Mouse (Mus musculus): ENCODE data around the gene Otop2. TPM values are rescaled to one million over a fixed set of nuclear protein-coding genes. Genes with fewer than 3 reads are reported as not detected.
A peak's percentile ranks its signal among the peaks of the same experiment; 100 is the strongest.

Gene Otop2
- polyA plus RNA-seq, 1 experiment from 2014 or later, result not detected

DNA sequence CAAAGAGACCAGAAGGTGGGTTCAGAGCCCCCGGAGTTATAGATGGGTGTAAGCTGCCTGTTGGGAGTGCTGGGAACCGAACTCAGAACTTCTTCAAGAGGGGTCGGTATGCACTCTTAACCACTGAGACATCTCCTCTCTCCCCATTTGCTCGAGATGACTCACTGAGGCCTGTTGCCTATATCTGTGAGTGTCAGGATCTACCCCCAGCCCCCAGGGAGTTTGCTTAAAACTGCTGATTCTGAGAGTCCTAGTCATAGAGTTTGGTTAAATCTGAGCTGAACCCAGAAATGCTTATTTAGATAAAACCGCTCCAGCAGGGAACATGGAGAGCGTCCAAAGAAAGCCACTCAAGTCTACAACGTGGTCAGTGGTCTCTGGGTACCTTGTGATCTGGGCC lies 32.8 kb upstream of the Otop2 start:
- H3K36me3 ChIP-seq (ENCODE audit: control insufficient read depth, insufficient read depth, low read length), result no peaks in the 10 kb centered on the region
- H3K4me3 ChIP-seq (ENCODE audit: low read depth, low read length), result no peak overlapping the region
- no peak overlapping the region for H3K27ac ChIP-seq (ENCODE audit: low read depth, low read length)
- no peaks in the 10 kb centered on the region for H3K27me3 ChIP-seq (ENCODE audit: control insufficient read depth, insufficient read depth, low read length)
- H3K9ac ChIP-seq (ENCODE audit: low read length), result no peak overlapping the region
- no peaks in the 10 kb centered on the region for H3K9me3 ChIP-seq (ENCODE audit: control insufficient read depth, low read length)
- 87% methylated on average over 7 of the region's 7 CpGs for WGBS
- no peak for ATAC-seq (replicated peaks; ENCODE audit: low FRiP score)
- H3K4me1 ChIP-seq (replicated peaks; ENCODE audit: control insufficient read depth, insufficient read depth, low read length), result peaks cover 15% of the 10 kb centered on the region
- H3K4me2 ChIP-seq (ENCODE audit: low read depth, low read length, severe bottlenecking), result no peak overlapping the region
- no peak for DNase-seq (ENCODE audit: low spot score)

DNA sequence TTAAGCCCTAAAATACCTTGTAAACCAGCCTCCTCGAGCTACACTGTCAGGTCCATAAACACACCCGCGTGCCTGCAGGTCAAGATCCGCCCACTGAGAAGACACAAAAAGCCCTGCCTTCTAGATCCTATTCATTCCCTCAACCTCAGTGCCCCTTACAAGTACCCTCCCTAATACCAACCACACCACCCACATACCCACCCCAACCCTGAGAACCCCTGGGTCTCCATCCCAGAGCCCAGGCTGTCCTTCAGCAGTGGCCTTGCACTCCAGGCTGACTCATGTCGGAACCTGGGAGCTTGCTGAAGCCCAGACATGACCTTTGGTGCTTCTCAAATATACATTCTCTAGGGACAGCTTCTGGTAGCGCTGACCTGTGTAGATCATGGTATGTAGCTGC lies 32.2 kb upstream of the Otop2 start:
- H3K4me1 ChIP-seq (replicated peaks; ENCODE audit: control insufficient read depth, insufficient read depth, low read length), result peaks cover 15% of the 10 kb centered on the region
- ATAC-seq (replicated peaks; ENCODE audit: low FRiP score) (no peak), DNase-seq (ENCODE audit: low spot score) (no peak)
- 94% methylated on average over 6 of the region's 6 CpGs for WGBS
- no peak overlapping the region for H3K9ac ChIP-seq (ENCODE audit: low read length)
- no peak overlapping the region for H3K27ac ChIP-seq (ENCODE audit: low read depth, low read length)
- H3K4me2 ChIP-seq (ENCODE audit: low read depth, low read length, severe bottlenecking), result no peak overlapping the region
- no peak overlapping the region for H3K4me3 ChIP-seq (ENCODE audit: low read depth, low read length)
- H3K9me3 ChIP-seq (ENCODE audit: control insufficient read depth, low read length), result no peaks in the 10 kb centered on the region
- H3K36me3 ChIP-seq (ENCODE audit: control insufficient read depth, insufficient read depth, low read length), result no peaks in the 10 kb centered on the region
- no peaks in the 10 kb centered on the region for H3K27me3 ChIP-seq (ENCODE audit: control insufficient read depth, insufficient read depth, low read length)

DNA sequence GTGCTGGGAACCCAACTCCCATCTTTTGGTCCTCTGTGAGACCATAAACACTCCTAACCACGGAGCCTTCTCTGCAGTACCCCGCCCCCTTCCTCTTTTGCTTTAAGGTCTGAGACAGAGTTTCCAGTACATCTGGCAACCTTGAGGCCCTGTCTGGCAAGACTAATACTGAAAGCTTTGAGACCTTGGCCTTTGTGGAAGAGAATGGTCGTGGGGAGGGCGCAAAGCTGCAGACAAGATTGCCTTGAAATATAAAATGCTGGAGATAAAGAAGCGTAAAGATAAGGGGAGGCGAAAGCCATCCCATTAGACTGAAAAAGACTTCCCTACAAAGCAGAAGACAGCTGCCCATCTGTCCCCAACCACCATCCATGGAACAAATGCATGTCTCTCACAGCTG lies 31.5 kb upstream of the Otop2 start:
- ATAC-seq (replicated peaks; ENCODE audit: low FRiP score) (no peak), DNase-seq (ENCODE audit: low spot score) (no peak)
- H3K4me3 ChIP-seq (ENCODE audit: low read depth, low read length), result no peak overlapping the region
- H3K9me3 ChIP-seq (ENCODE audit: control insufficient read depth, low read length), result no peaks in the 10 kb centered on the region
- 91% methylated on average over 6 of the region's 6 CpGs for WGBS
- H3K27ac ChIP-seq (ENCODE audit: low read depth, low read length), result no peak overlapping the region
- H3K4me1 ChIP-seq (replicated peaks; ENCODE audit: control insufficient read depth, insufficient read depth, low read length), result peaks cover 11% of the 10 kb centered on the region
- no peaks in the 10 kb centered on the region for H3K36me3 ChIP-seq (ENCODE audit: control insufficient read depth, insufficient read depth, low read length)
- no peaks in the 10 kb centered on the region for H3K27me3 ChIP-seq (ENCODE audit: control insufficient read depth, insufficient read depth, low read length)
- peak overlapping the region; percentile 84; the same call in 1 of the 2 replicates for H3K9ac ChIP-seq (ENCODE audit: low read length)
- peak overlapping the region; percentile 83 for H3K4me2 ChIP-seq (ENCODE audit: low read depth, low read length, severe bottlenecking)

DNA sequence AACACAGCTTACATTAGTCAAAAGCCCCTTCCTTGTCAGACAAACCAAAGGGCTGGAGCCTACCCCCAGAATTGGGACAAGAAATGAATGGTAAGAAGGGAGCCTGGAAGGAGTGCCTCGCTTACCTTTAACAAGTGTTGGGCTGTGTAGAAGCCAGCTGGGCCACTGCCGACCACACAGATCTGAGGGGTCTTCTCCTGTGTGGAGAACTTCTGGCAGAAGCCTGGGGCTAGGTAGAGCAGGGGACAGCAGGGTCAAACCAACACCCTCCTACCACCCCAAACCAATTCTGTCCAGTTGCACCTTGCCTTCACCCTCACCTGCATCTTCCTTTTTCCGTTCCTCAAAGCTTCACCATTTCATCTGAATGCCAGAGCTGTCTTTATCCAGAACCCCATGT lies 31.0 kb upstream of the Otop2 start:
- H3K4me3 ChIP-seq (ENCODE audit: low read depth, low read length), result peak overlapping the region; percentile 60
- H3K4me2 ChIP-seq (ENCODE audit: low read depth, low read length, severe bottlenecking), result peak overlapping the region; percentile 83
- H3K9ac ChIP-seq (ENCODE audit: low read length), result peak overlapping the region; percentile 84
- WGBS, result 65% methylated on average over 3 of the region's 3 CpGs
- H3K27ac ChIP-seq (ENCODE audit: low read depth, low read length), result no peak overlapping the region
- H3K4me1 ChIP-seq (replicated peaks; ENCODE audit: control insufficient read depth, insufficient read depth, low read length), result peaks cover 11% of the 10 kb centered on the region
- no peak for DNase-seq (ENCODE audit: low spot score)
- no peaks in the 10 kb centered on the region for H3K36me3 ChIP-seq (ENCODE audit: control insufficient read depth, insufficient read depth, low read length)
- no peaks in the 10 kb centered on the region for H3K27me3 ChIP-seq (ENCODE audit: control insufficient read depth, insufficient read depth, low read length)
- no peaks in the 10 kb centered on the region for H3K9me3 ChIP-seq (ENCODE audit: control insufficient read depth, low read length)
- ATAC-seq (replicated peaks; ENCODE audit: low FRiP score), result no peak

DNA sequence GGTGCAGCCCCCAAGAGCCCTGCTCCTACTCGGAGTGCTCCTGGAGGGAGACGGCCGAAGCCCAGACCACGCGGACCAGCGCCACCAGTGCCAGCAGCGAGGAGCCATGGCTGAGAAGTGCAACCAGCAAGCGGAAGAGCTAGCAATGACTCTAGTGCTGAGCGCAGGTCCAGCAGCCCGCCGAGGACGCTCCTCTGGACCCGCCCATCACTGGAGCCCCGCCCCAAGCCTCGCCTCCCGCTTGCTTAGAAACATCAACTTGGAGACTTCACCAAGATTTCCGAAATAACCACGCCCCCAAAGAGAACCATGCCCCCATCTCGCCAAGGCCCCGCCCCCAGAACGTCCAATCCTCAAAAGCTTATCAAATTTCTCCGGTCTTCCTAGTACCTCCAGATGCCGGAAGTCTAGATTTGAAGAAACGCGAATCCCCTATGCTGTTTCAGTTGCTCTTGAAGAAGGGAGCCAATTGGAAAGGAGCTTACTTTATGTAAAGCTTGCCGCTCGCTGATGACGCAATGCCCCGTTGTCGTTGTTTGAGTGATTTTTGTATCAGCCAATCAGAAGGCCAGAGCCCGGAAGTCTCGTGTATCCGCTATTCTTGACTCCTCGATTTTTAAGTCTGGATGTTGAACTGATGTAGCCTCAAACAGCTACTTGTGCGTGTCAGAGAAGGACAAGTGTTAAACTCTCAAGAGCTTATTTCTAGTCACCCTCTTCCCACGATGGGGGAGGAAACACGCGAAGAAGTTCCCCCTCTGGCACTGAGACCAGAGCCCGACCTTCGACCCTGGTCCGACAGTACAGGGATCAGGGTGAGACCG lies 30.0 kb upstream of the Otop2 start, which contains the start of gene Fdxr:
Gene Fdxr, minus strand, starts transcription at position 271 of the 824 bp plus-strand sequence.
- DNase-seq (ENCODE audit: low spot score) (peak; percentile 98), ATAC-seq (replicated peaks; ENCODE audit: low FRiP score) (peak; percentile 96)
- 0% methylated on average over 42 of the region's 42 CpGs for WGBS

DNA sequence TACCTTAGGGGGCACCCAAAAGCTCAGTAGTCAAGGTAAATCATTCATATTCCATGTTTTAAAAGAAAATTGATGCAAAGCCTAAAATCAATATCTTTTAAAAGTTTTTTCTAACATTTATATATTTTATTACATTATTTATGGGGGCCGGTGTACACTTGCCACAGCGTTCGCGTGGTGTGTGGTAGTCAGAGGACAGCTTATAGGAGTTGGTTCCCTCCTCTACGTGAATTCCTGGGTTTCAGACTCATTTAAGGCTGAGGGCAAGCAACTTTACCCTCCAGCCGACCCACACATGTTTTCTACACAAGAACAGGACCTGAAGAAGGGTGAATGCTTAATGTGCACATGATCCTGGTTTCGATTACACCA lies 29.4 kb upstream of the Otop2 start:
- Histone ChIP-seq H3K27me3 (ENCODE audit: control insufficient read depth, insufficient read depth, low read length) (no peaks in the 10 kb centered on the region), H3K9ac (ENCODE audit: low read length) (peak overlapping the region; percentile 62), H3K4me1 (replicated peaks; ENCODE audit: control insufficient read depth, insufficient read depth, low read length) (peaks cover 11% of the 10 kb centered on the region), H3K4me3 (ENCODE audit: low read depth, low read length) (peak overlapping the region; percentile 60), H3K36me3 (ENCODE audit: control insufficient read depth, insufficient read depth, low read length) (no peaks in the 10 kb centered on the region), H3K4me2 (ENCODE audit: low read depth, low read length, severe bottlenecking) (peak overlapping the region; percentile 76), H3K9me3 (ENCODE audit: control insufficient read depth, low read length) (no peaks in the 10 kb centered on the region), H3K27ac (ENCODE audit: low read depth, low read length) (no peak overlapping the region)
- WGBS, result 16% methylated on average over 7 of the region's 7 CpGs
- DNase-seq (ENCODE audit: low spot score), result no peak
- no peak for ATAC-seq (replicated peaks; ENCODE audit: low FRiP score)

More for the DNA sequence above, 30.0 kb upstream of the Otop2 start, which contains the start of gene Fdxr:
- Histone ChIP-seq H3K36me3 (ENCODE audit: control insufficient read depth, insufficient read depth, low read length) (no peaks in the 10 kb centered on the region), H3K4me1 (replicated peaks; ENCODE audit: control insufficient read depth, insufficient read depth, low read length) (peaks cover 11% of the 10 kb centered on the region), H3K9ac (ENCODE audit: low read length) (peak within 1 kb of the TSS; percentile 84), H3K4me2 (ENCODE audit: low read depth, low read length, severe bottlenecking) (peak within 1 kb of the TSS; percentile 83), H3K4me3 (ENCODE audit: low read depth, low read length) (peak within 1 kb of the TSS; percentile 60), H3K9me3 (ENCODE audit: control insufficient read depth, low read length) (no peaks in the 10 kb centered on the region), H3K27me3 (ENCODE audit: control insufficient read depth, insufficient read depth, low read length) (no peaks in the 10 kb centered on the region), H3K27ac (ENCODE audit: low read depth, low read length) (peak within 1 kb of the TSS; percentile 71; the same call in 1 of the 2 replicates)

DNA sequence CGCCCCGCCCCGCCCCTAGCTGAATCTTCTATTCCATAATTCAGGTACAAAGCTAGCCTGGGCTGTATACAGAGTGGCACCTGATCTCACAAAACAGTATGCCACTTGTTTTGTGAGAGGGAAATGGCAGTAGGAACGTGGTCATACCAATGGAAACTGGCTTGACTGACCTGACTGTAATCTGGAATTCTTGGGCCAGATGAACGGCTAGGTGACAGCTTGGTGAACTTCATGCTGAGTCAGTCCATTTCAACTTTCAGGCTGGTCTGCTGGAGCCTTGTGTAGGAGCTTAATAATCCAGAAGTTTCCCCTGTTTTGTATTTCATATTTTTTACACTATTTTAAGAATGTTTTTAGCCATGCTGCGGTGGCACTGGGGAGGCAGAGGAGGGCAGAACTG lies 28.8 kb upstream of the Otop2 start:
- ATAC-seq (replicated peaks; ENCODE audit: low FRiP score) (no peak), DNase-seq (ENCODE audit: low spot score) (no peak)
- Histone ChIP-seq H3K4me2 (ENCODE audit: low read depth, low read length, severe bottlenecking) (peak overlapping the region; percentile 76; the same call in 1 of the 2 replicates), H3K9ac (ENCODE audit: low read length) (no peak overlapping the region; the same call in 1 of the 2 replicates), H3K36me3 (ENCODE audit: control insufficient read depth, insufficient read depth, low read length) (no peaks in the 10 kb centered on the region), H3K4me3 (ENCODE audit: low read depth, low read length) (no peak overlapping the region; the same call in 1 of the 2 replicates), H3K4me1 (replicated peaks; ENCODE audit: control insufficient read depth, insufficient read depth, low read length) (peaks cover 11% of the 10 kb centered on the region), H3K9me3 (ENCODE audit: control insufficient read depth, low read length) (no peaks in the 10 kb centered on the region), H3K27ac (ENCODE audit: low read depth, low read length) (no peak overlapping the region), H3K27me3 (ENCODE audit: control insufficient read depth, insufficient read depth, low read length) (no peaks in the 10 kb centered on the region)
- WGBS, result 77% methylated on average over 6 of the region's 6 CpGs

DNA sequence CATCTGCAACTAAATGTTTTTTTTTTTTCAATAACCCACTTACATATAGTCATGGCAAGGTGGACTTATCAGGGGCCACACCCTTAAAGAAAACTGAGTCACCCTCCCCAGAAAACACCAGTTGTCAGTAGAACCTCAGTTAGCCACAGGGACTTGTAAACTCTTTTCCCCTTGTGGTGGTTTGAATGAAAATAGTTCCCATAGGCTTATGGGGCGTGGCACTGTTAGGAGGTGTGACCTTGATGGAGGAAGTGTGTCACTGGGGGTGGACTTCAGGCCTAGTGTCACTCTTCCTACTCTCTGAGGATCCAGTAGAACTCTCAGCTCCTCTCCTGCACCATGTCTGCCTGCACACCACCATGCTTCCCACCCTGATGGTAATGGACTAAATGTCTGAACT lies 27.2 kb upstream of the Otop2 start:
- ATAC-seq (replicated peaks; ENCODE audit: low FRiP score) (no peak), DNase-seq (ENCODE audit: low spot score) (no peak)
- Histone ChIP-seq H3K27ac (ENCODE audit: low read depth, low read length) (no peak overlapping the region), H3K27me3 (ENCODE audit: control insufficient read depth, insufficient read depth, low read length) (no peaks in the 10 kb centered on the region), H3K4me3 (ENCODE audit: low read depth, low read length) (no peak overlapping the region), H3K36me3 (ENCODE audit: control insufficient read depth, insufficient read depth, low read length) (no peaks in the 10 kb centered on the region), H3K9ac (ENCODE audit: low read length) (no peak overlapping the region), H3K4me1 (replicated peaks; ENCODE audit: control insufficient read depth, insufficient read depth, low read length) (peaks cover 11% of the 10 kb centered on the region), H3K9me3 (ENCODE audit: control insufficient read depth, low read length) (no peaks in the 10 kb centered on the region), H3K4me2 (ENCODE audit: low read depth, low read length, severe bottlenecking) (no peak overlapping the region)
- 65% methylated on average over 1 of the region's 1 CpGs for WGBS

DNA sequence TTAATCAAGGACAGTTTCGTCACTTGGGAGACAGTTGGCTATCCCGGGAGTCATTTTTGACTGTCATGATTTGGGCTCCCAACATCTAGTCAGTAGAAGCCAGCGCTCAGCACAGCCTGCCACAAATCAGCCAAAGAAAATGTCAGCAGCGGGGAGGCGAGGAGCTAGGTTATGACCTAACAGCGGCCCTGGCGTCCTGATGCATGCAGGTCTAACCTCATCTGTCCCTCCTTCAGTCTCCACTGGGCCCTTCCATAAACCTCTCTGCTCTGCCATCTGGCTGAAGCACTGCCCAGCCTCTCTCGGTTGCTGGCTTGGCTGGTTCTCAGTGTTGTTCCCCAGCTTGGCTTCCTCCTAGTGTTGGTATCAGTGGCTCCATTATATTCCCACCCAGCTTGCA lies 24.7 kb upstream of the Otop2 start:
- Histone ChIP-seq H3K9ac (ENCODE audit: low read length) (no peak overlapping the region), H3K4me2 (ENCODE audit: low read depth, low read length, severe bottlenecking) (no peak overlapping the region)
- no peak for ATAC-seq (replicated peaks; ENCODE audit: low FRiP score)

More for the DNA sequence above, 24.7 kb upstream of the Otop2 start:
- no peaks in the 10 kb centered on the region for H3K9me3 ChIP-seq (ENCODE audit: control insufficient read depth, low read length)
- H3K27me3 ChIP-seq (ENCODE audit: control insufficient read depth, insufficient read depth, low read length), result no peaks in the 10 kb centered on the region
- no peak overlapping the region for H3K4me3 ChIP-seq (ENCODE audit: low read depth, low read length)
- no peaks in the 10 kb centered on the region for H3K36me3 ChIP-seq (ENCODE audit: control insufficient read depth, insufficient read depth, low read length)
- no peak overlapping the region for H3K27ac ChIP-seq (ENCODE audit: low read depth, low read length)
- DNase-seq (ENCODE audit: low spot score), result no peak
- H3K4me1 ChIP-seq (replicated peaks; ENCODE audit: control insufficient read depth, insufficient read depth, low read length), result peaks cover 4% of the 10 kb centered on the region; the same call in 1 of the 2 replicates
- WGBS, result 83% methylated on average over 8 of the region's 8 CpGs

Data from forebrain, embryonic 11.5 days (tissue).